Mouse (Mus musculus): ENCODE measurements at regions not wholly inside any gene's neighbourhood (a gene's known extent, or its start where the extent isn't known, plus 50 kb on each side); places are given as distances from the start of the nearest gene placed in this dataset.

GRCm38 (mm10) chr3:119995781-119996180 is 211.5 kb upstream of the Ptbp2 start:
- H3K9me3 ChIP-seq (replicated peaks; ENCODE audit: control insufficient read depth, low read length) = no peaks in the 10 kb centered on the region
- no peaks in the 10 kb centered on the region for H3K27me3 ChIP-seq (ENCODE audit: control insufficient read depth, insufficient read depth, low read length)
- 44% methylated on average over 4 of the region's 4 CpGs for WGBS
- H3K4me3 ChIP-seq (ENCODE audit: low read length) = no peak overlapping the region
- peak overlapping the region; percentile 5; the same call in 1 of the 2 replicates for H3K4me2 ChIP-seq (ENCODE audit: low read depth, low read length)
- no peak overlapping the region for H3K9ac ChIP-seq (ENCODE audit: low read length)
- H3K36me3 ChIP-seq (ENCODE audit: control insufficient read depth, insufficient read depth) = no peaks in the 10 kb centered on the region
- ATAC-seq (replicated peaks; ENCODE audit: extremely low read depth, insufficient read depth, low FRiP score) = peak; percentile 49
- peak overlapping the region; percentile 75 for H3K27ac ChIP-seq (ENCODE audit: low read length)
- peaks cover 7% of the 10 kb centered on the region; the same call in 1 of the 2 replicates for H3K4me1 ChIP-seq (ENCODE audit: control insufficient read depth, insufficient read depth, low read length)

GRCm38 (mm10) chr3:119987245-119987852 is 203.1 kb upstream of the Ptbp2 start:
- Histone ChIP-seq H3K27me3 (ENCODE audit: control insufficient read depth, insufficient read depth, low read length) (no peaks in the 10 kb centered on the region), H3K27ac (ENCODE audit: low read length) (no peak overlapping the region), H3K4me3 (ENCODE audit: low read length) (no peak overlapping the region), H3K4me1 (ENCODE audit: control insufficient read depth, insufficient read depth, low read length) (no peaks in the 10 kb centered on the region), H3K9me3 (replicated peaks; ENCODE audit: control insufficient read depth, low read length) (no peaks in the 10 kb centered on the region), H3K9ac (ENCODE audit: low read length) (no peak overlapping the region), H3K36me3 (ENCODE audit: control insufficient read depth, insufficient read depth) (no peaks in the 10 kb centered on the region), H3K4me2 (ENCODE audit: low read depth, low read length) (no peak overlapping the region)
- 78% methylated on average over 3 of the region's 3 CpGs for WGBS
- no peak for ATAC-seq (replicated peaks; ENCODE audit: extremely low read depth, insufficient read depth, low FRiP score)

- H3K36me3 ChIP-seq (ENCODE audit: control insufficient read depth, insufficient read depth) = no peaks in the 10 kb centered on the region
- no peak overlapping the region for H3K27ac ChIP-seq (ENCODE audit: low read length)
- H3K9me3 ChIP-seq (replicated peaks; ENCODE audit: control insufficient read depth, low read length) = no peaks in the 10 kb centered on the region
- H3K4me1 ChIP-seq (ENCODE audit: control insufficient read depth, insufficient read depth, low read length) = no peaks in the 10 kb centered on the region
- H3K4me3 ChIP-seq (ENCODE audit: low read length) = no peak overlapping the region
- H3K27me3 ChIP-seq (ENCODE audit: control insufficient read depth, insufficient read depth, low read length) = no peaks in the 10 kb centered on the region
- no peak for ATAC-seq (replicated peaks; ENCODE audit: extremely low read depth, insufficient read depth, low FRiP score)
- WGBS = 94% methylated on average over 1 of the region's 1 CpGs
- no peak overlapping the region for H3K9ac ChIP-seq (ENCODE audit: low read length)
- H3K4me2 ChIP-seq (ENCODE audit: low read depth, low read length) = no peak overlapping the region
These were observed 193.1 kb upstream of the Ptbp2 start for GRCm38 (mm10) chr3:119977349-119977748.

- H3K4me1 ChIP-seq (ENCODE audit: control insufficient read depth, insufficient read depth, low read length) = no peaks in the 10 kb centered on the region
- no peaks in the 10 kb centered on the region for H3K9me3 ChIP-seq (replicated peaks; ENCODE audit: control insufficient read depth, low read length)
- no peak overlapping the region for H3K9ac ChIP-seq (ENCODE audit: low read length)
- 50% methylated on average over 3 of the region's 3 CpGs for WGBS
- H3K36me3 ChIP-seq (ENCODE audit: control insufficient read depth, insufficient read depth) = no peaks in the 10 kb centered on the region
- no peak; the same call in 1 of the 2 replicates for ATAC-seq (replicated peaks; ENCODE audit: extremely low read depth, insufficient read depth, low FRiP score)
- no peak overlapping the region for H3K4me2 ChIP-seq (ENCODE audit: low read depth, low read length)
- no peaks in the 10 kb centered on the region for H3K27me3 ChIP-seq (ENCODE audit: control insufficient read depth, insufficient read depth, low read length)
- no peak overlapping the region for H3K4me3 ChIP-seq (ENCODE audit: low read length)
- H3K27ac ChIP-seq (ENCODE audit: low read length) = no peak overlapping the region
These were observed 192.1 kb upstream of the Ptbp2 start for GRCm38 (mm10) chr3:119976363-119976762.

- H3K4me2 ChIP-seq (ENCODE audit: low read depth, low read length) = no peak overlapping the region
- H3K9ac ChIP-seq (ENCODE audit: low read length) = no peak overlapping the region
- no peaks in the 10 kb centered on the region for H3K36me3 ChIP-seq (ENCODE audit: control insufficient read depth, insufficient read depth)
- H3K27ac ChIP-seq (ENCODE audit: low read length) = no peak overlapping the region
- H3K27me3 ChIP-seq (ENCODE audit: control insufficient read depth, insufficient read depth, low read length) = no peaks in the 10 kb centered on the region
- no peaks in the 10 kb centered on the region for H3K9me3 ChIP-seq (replicated peaks; ENCODE audit: control insufficient read depth, low read length)
- peaks cover 4% of the 10 kb centered on the region; the same call in 1 of the 2 replicates for H3K4me1 ChIP-seq (ENCODE audit: control insufficient read depth, insufficient read depth, low read length)
- WGBS = 28% methylated on average over 5 of the region's 5 CpGs
- H3K4me3 ChIP-seq (ENCODE audit: low read length) = no peak overlapping the region
- ATAC-seq (replicated peaks; ENCODE audit: extremely low read depth, insufficient read depth, low FRiP score) = no peak
These were observed 174.7 kb upstream of the Ptbp2 start for GRCm38 (mm10) chr3:119958799-119959467.

GRCm38 (mm10) chr3:119957529-119957928 is 173.3 kb upstream of the Ptbp2 start:
- peaks cover 4% of the 10 kb centered on the region; the same call in 1 of the 2 replicates for H3K4me1 ChIP-seq (ENCODE audit: control insufficient read depth, insufficient read depth, low read length)
- no peak overlapping the region for H3K9ac ChIP-seq (ENCODE audit: low read length)
- no peak overlapping the region for H3K27ac ChIP-seq (ENCODE audit: low read length)
- ATAC-seq (replicated peaks; ENCODE audit: extremely low read depth, insufficient read depth, low FRiP score) = no peak
- no peaks in the 10 kb centered on the region for H3K9me3 ChIP-seq (replicated peaks; ENCODE audit: control insufficient read depth, low read length)
- 75% methylated on average over 8 of the region's 8 CpGs for WGBS
- H3K36me3 ChIP-seq (ENCODE audit: control insufficient read depth, insufficient read depth) = no peaks in the 10 kb centered on the region
- H3K27me3 ChIP-seq (ENCODE audit: control insufficient read depth, insufficient read depth, low read length) = no peaks in the 10 kb centered on the region
- no peak overlapping the region for H3K4me2 ChIP-seq (ENCODE audit: low read depth, low read length)
- no peak overlapping the region for H3K4me3 ChIP-seq (ENCODE audit: low read length)

- ATAC-seq (replicated peaks; ENCODE audit: extremely low read depth, insufficient read depth, low FRiP score) = no peak
- peaks cover 4% of the 10 kb centered on the region; the same call in 1 of the 2 replicates for H3K4me1 ChIP-seq (ENCODE audit: control insufficient read depth, insufficient read depth, low read length)
- H3K9me3 ChIP-seq (replicated peaks; ENCODE audit: control insufficient read depth, low read length) = no peaks in the 10 kb centered on the region
- H3K27ac ChIP-seq (ENCODE audit: low read length) = no peak overlapping the region
- no peaks in the 10 kb centered on the region for H3K27me3 ChIP-seq (ENCODE audit: control insufficient read depth, insufficient read depth, low read length)
- no peak overlapping the region for H3K4me3 ChIP-seq (ENCODE audit: low read length)
- H3K36me3 ChIP-seq (ENCODE audit: control insufficient read depth, insufficient read depth) = no peaks in the 10 kb centered on the region
- no peak overlapping the region for H3K4me2 ChIP-seq (ENCODE audit: low read depth, low read length)
- H3K9ac ChIP-seq (ENCODE audit: low read length) = no peak overlapping the region
- 74% methylated on average over 7 of the region's 7 CpGs for WGBS
These were observed 171.7 kb upstream of the Ptbp2 start for GRCm38 (mm10) chr3:119955745-119956615.

- no peaks in the 10 kb centered on the region for H3K36me3 ChIP-seq (ENCODE audit: control insufficient read depth, insufficient read depth)
- no peak overlapping the region for H3K4me2 ChIP-seq (ENCODE audit: low read depth, low read length)
- no peak overlapping the region for H3K27ac ChIP-seq (ENCODE audit: low read length)
- H3K4me3 ChIP-seq (ENCODE audit: low read length) = no peak overlapping the region
- WGBS = 77% methylated on average over 3 of the region's 3 CpGs
- H3K27me3 ChIP-seq (ENCODE audit: control insufficient read depth, insufficient read depth, low read length) = no peaks in the 10 kb centered on the region
- H3K4me1 ChIP-seq (ENCODE audit: control insufficient read depth, insufficient read depth, low read length) = no peaks in the 10 kb centered on the region
- H3K9me3 ChIP-seq (replicated peaks; ENCODE audit: control insufficient read depth, low read length) = no peaks in the 10 kb centered on the region
- no peak for ATAC-seq (replicated peaks; ENCODE audit: extremely low read depth, insufficient read depth, low FRiP score)
- no peak overlapping the region for H3K9ac ChIP-seq (ENCODE audit: low read length)
These were observed 166.5 kb upstream of the Ptbp2 start for GRCm38 (mm10) chr3:119950721-119951120.

GRCm38 (mm10) chr3:119950070-119950469 is 165.8 kb upstream of the Ptbp2 start:
- Histone ChIP-seq H3K4me1 (ENCODE audit: control insufficient read depth, insufficient read depth, low read length) (no peaks in the 10 kb centered on the region), H3K27me3 (ENCODE audit: control insufficient read depth, insufficient read depth, low read length) (no peaks in the 10 kb centered on the region), H3K27ac (ENCODE audit: low read length) (no peak overlapping the region), H3K4me3 (ENCODE audit: low read length) (no peak overlapping the region), H3K9ac (ENCODE audit: low read length) (no peak overlapping the region), H3K4me2 (ENCODE audit: low read depth, low read length) (no peak overlapping the region), H3K36me3 (ENCODE audit: control insufficient read depth, insufficient read depth) (no peaks in the 10 kb centered on the region), H3K9me3 (replicated peaks; ENCODE audit: control insufficient read depth, low read length) (no peaks in the 10 kb centered on the region)
- 69% methylated on average over 2 of the region's 2 CpGs for WGBS
- ATAC-seq (replicated peaks; ENCODE audit: extremely low read depth, insufficient read depth, low FRiP score) = no peak
